Mouse (Mus musculus) myocyte (in vitro differentiated cells): ENCODE data around the gene Lrrc74b.

Source experiments
- CEBPB ChIP-seq: IDR thresholded peaks from 2 replicates; pipeline ENCODE4 v1.6.1; 2011; ENCODE audit warnings: mild to moderate bottlenecking, moderate library complexity; ENCODE audit not compliant: poor library complexity, insufficient read depth, severe bottlenecking
- POLR2A ChIP-seq: IDR thresholded peaks from one replicate; pipeline ENCODE4 v1.6.1; 2011; ENCODE audit warnings: low read depth, mild to moderate bottlenecking, control low read depth, moderate library complexity; ENCODE audit not compliant: insufficient read length
- POLR2AphosphoS2 ChIP-seq: IDR thresholded peaks from one replicate; pipeline ENCODE4 v1.6.1; 2011; ENCODE audit warnings: low read depth, control low read depth; ENCODE audit not compliant: insufficient read length
- TCF12 ChIP-seq: IDR thresholded peaks from one replicate; pipeline ENCODE4 v1.6.1; 2011; ENCODE audit warnings: mild to moderate bottlenecking, control low read depth; ENCODE audit not compliant: poor library complexity, insufficient read depth, severe bottlenecking
- USF1 ChIP-seq: IDR thresholded peaks from one replicate; pipeline ENCODE4 v1.6.1; 2011; ENCODE audit warnings: low read depth, mild to moderate bottlenecking, control low read depth, moderate library complexity

GRCm38 (mm10) chr16:17510686-17511085 is 50.4 kb downstream of the Lrrc74b start:
- no peak for TF ChIP-seq POLR2A
- no peak for TF ChIP-seq TCF12
- no peak for TF ChIP-seq POLR2AphosphoS2
- TF ChIP-seq CEBPB, result no peak
- TF ChIP-seq USF1, result no peak
